Comparison of ENCODE assay signal across 17 mouse cellular contexts in genomic region chr14:78062484-78062883, GRCm38 (mm10). TPM values are rescaled to one million over a fixed set of nuclear protein-coding genes. Genes with fewer than 3 reads are reported as not detected.
"Had no signal": no experiment of that assay in that cellular context is flagged by ENCODE, and none has a peak within 500 bp of the region (broad histone marks: within the 10 kb centered on the region; RNA-seq: fewer than 3 reads in every experiment).

No protein-coding gene starts in this region.

- H3K9ac ChIP-seq: hindbrain, embryonic 13.5 days; intestine, embryonic 15.5 days; limb, embryonic 15.5 days; liver, embryonic 13.5 days; liver, postnatal 0 days; lung, embryonic 15.5 days; midbrain, embryonic 13.5 days; neural tube, embryonic 15.5 days had no signal

- H3K4me3 ChIP-seq: hindbrain, embryonic 13.5 days; intestine, embryonic 15.5 days; limb, embryonic 15.5 days; liver, embryonic 13.5 days; lung, embryonic 15.5 days; midbrain, embryonic 13.5 days; myocyte; neural tube, embryonic 15.5 days had no signal

- H3K4me1 ChIP-seq: intestine, embryonic 15.5 days; liver, embryonic 13.5 days; lung, embryonic 15.5 days had no signal

- DNase-seq: liver, embryonic 13.5 days; liver, postnatal 0 days; lung, postnatal 14 days; right cerebral cortex, postnatal 14 days; thymus, postnatal 4 days had no signal

- H3K27me3 ChIP-seq: hindbrain, embryonic 13.5 days; intestine, embryonic 15.5 days; limb, embryonic 15.5 days; liver, embryonic 13.5 days; lung, embryonic 15.5 days; midbrain, embryonic 13.5 days; neural tube, embryonic 15.5 days had no signal

- ATAC-seq: hindbrain, postnatal 0 days; intestine, embryonic 15.5 days; liver, postnatal 0 days; midbrain, embryonic 13.5 days had no signal

- H3K9me3 ChIP-seq: hindbrain, embryonic 13.5 days; intestine, embryonic 15.5 days; limb, embryonic 15.5 days; liver, embryonic 13.5 days; lung, embryonic 15.5 days; midbrain, embryonic 13.5 days; neural tube, embryonic 15.5 days had no signal

- H3K36me3 ChIP-seq: hindbrain, embryonic 13.5 days; intestine, embryonic 15.5 days; limb, embryonic 15.5 days; liver, embryonic 13.5 days; lung, embryonic 15.5 days; midbrain, embryonic 13.5 days; neural tube, embryonic 15.5 days had no signal

- H3K4me2 ChIP-seq: hindbrain, embryonic 13.5 days; intestine, embryonic 15.5 days; limb, embryonic 15.5 days; liver, embryonic 13.5 days; lung, embryonic 15.5 days; midbrain, embryonic 13.5 days; neural tube, embryonic 15.5 days had no signal

- H3K27ac ChIP-seq: hindbrain, embryonic 13.5 days; hindbrain, postnatal 0 days; intestine, embryonic 15.5 days; limb, embryonic 15.5 days; liver, embryonic 13.5 days; lung, embryonic 15.5 days; midbrain, embryonic 13.5 days; neural tube, embryonic 15.5 days had no signal

RNA-seq across cellular contexts. Expression of gene Fam216b, which starts 26.3 kb away (rescaled TPM):
- polyA plus RNA-seq: intestine, embryonic 15.5 days; large intestine, adult 2 months; limb, embryonic 11.5 days; limb, embryonic 15.5 days; liver, embryonic 13.5 days; liver, postnatal 0 days; midbrain, embryonic 13.5 days; myocyte; neural tube, embryonic 11.5 days; spleen, adult 2 months had no signal
